Mouse (Mus musculus): ENCODE data around the gene Atp13a1. TPM values are rescaled to one million over a fixed set of nuclear protein-coding genes. Genes with fewer than 3 reads are reported as not detected.

Gene Atp13a1
- total and polyA plus RNA-seq, 3 experiments, result 36.6 to 53.3 (median 51.0) TPM

GRCm38 (mm10) chr8:69749544-69750454 lies 41.2 kb upstream of the Atp13a1 start, which contains the start of gene Zfp963 (continued):
- TF ChIP-seq MXI1 (IDR thresholded peaks at IDR 0.05; ENCODE audit: low read depth, low read length) (peak; percentile 85), CHD2 (IDR thresholded peaks at IDR 0.05; ENCODE audit: low read length) (no peak; the same call in 1 of the 2 replicates), MAFK (IDR thresholded peaks at IDR 0.05; ENCODE audit: insufficient replicate concordance, low read length) (peak; percentile 84; the same call in 1 of the 2 replicates), ZMIZ1 (IDR thresholded peaks at IDR 0.05; ENCODE audit: low read depth, low read length) (peak; percentile 94), MEF2A (IDR thresholded peaks at IDR 0.05; ENCODE audit: borderline replicate concordance, low read depth, low read length) (peak; percentile 61), SIN3A (IDR thresholded peaks at IDR 0.05; ENCODE audit: low read length) (peak; percentile 83), TCF12 (IDR thresholded peaks at IDR 0.05; ENCODE audit: low read depth, low read length) (peak; percentile 59), POLR2AphosphoS2 (IDR thresholded peaks at IDR 0.05; ENCODE audit: low read depth, low read length) (peak; percentile 94)

DNA sequence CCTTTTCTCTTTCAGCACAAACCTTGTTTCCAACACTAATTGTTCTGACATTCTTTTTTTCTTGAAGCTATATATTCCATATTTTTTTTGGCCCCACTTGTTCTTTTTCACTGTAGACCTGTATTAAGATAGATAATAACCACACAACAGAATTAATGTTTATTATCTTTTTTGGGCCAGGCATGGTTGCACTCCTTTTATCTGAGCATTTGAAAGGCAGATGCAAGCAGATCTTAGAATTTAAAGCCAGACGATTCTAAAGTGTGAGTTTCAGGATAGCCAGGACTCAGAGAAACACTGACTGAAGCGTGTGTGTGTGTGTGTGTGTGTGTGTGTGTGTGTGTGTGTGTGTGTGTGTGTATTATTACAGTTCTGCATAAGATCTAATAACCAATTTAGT lies 38.5 kb upstream of the Atp13a1 start:
- no peak overlapping the region for H3K4me2 ChIP-seq (ENCODE audit: insufficient read depth, low read depth, poor library complexity, severe bottlenecking)
- in situ Hi-C loops (cut with MboI; ENCODE audit: low pct_ligation_motif_present, low pct_unique_long_range_greater_than_20kb, low sequenced_read_pairs), result no loop called here

GRCm38 (mm10) chr8:69758316-69758715 lies 32.6 kb upstream of the Atp13a1 start:
- dilution Hi-C loops (cut with MboI; ENCODE audit: extremely low pct_ligation_motif_present, extremely low pct_unique_long_range_greater_than_20kb, low sequenced_read_pairs) (no loop called here), in situ Hi-C loops (cut with MboI; ENCODE audit: low pct_ligation_motif_present, low pct_unique_long_range_greater_than_20kb, low sequenced_read_pairs) (no loop called here)
- Histone ChIP-seq H3K27ac (ENCODE audit: insufficient read depth, low read depth) (no peak overlapping the region), H3K9me3 (replicated peaks; ENCODE audit: low read length) (no peaks in the 10 kb centered on the region), H3K9ac (ENCODE audit: insufficient read depth, low read depth) (no peak overlapping the region), H3K79me2 (replicated peaks; ENCODE audit: control insufficient read depth, extremely low read depth, insufficient read depth, poor library complexity, severe bottlenecking) (no peaks in the 10 kb centered on the region), H3K4me3 (replicated peaks in 1 of 3; ENCODE audit: low read depth in 2 of 3, low read length in 2 of 3, poor library complexity in 1 of 3) (no peak overlapping the region), H3K4me2 (ENCODE audit: insufficient read depth, low read depth, poor library complexity, severe bottlenecking) (no peak overlapping the region), H3K4me1 (ENCODE audit: control insufficient read depth in 1 of 2, insufficient read depth in 2 of 2) (peaks cover 5 to 7% of the 10 kb centered on the region in 2 experiments; a peak in 3 of 4 replicates), H3K36me3 (replicated peaks in 1 of 2; ENCODE audit: control insufficient read depth in 1 of 2, insufficient read depth in 1 of 2, low read length in 1 of 2) (peaks cover 28 to 62% of the 10 kb centered on the region in 2 experiments), H3K27me3 (replicated peaks) (no peaks in the 10 kb centered on the region)
- no peak for DNase-seq (ENCODE audit: extremely low read depth)
- TF ChIP-seq CTCF (conservative IDR thresholded peaks at IDR 0.05 in 1 of 2, IDR thresholded peaks at IDR 0.05 in 1 of 2; ENCODE audit: low read depth in 2 of 2, low read length in 2 of 2) (peak in 1 of 2 experiments; percentile 44; a peak in 2 of 4 replicates), ZKSCAN1 (IDR thresholded peaks at IDR 0.05; ENCODE audit: borderline replicate concordance, low read depth, low read length) (no peak), NELFE (IDR thresholded peaks at IDR 0.05; ENCODE audit: low read depth, low read length) (no peak), ETS1 (conservative IDR thresholded peaks at IDR 0.05; ENCODE audit: low read depth, low read length) (no peak)

More for the DNA sequence above, 38.5 kb upstream of the Atp13a1 start:
- Histone ChIP-seq H3K36me3 (replicated peaks in 1 of 2; ENCODE audit: control insufficient read depth in 1 of 2, insufficient read depth in 1 of 2, low read length in 1 of 2) (peaks cover 8 to 25% of the 10 kb centered on the region in 2 experiments), H3K27me3 (replicated peaks) (no peaks in the 10 kb centered on the region), H3K79me2 (replicated peaks; ENCODE audit: control insufficient read depth, extremely low read depth, insufficient read depth, poor library complexity, severe bottlenecking) (no peaks in the 10 kb centered on the region; the same call in 1 of the 2 replicates), H3K9ac (ENCODE audit: insufficient read depth, low read depth) (no peak overlapping the region), H3K4me1 (ENCODE audit: control insufficient read depth in 1 of 2, insufficient read depth in 2 of 2) (peaks cover 0 to 17% of the 10 kb centered on the region in 2 experiments; a peak in 2 of 4 replicates), H3K27ac (ENCODE audit: insufficient read depth, low read depth) (no peak overlapping the region), H3K9me3 (replicated peaks; ENCODE audit: low read length) (no peaks in the 10 kb centered on the region), H3K4me3 (replicated peaks in 1 of 3; ENCODE audit: low read depth in 2 of 3, low read length in 2 of 3, poor library complexity in 1 of 3) (no peak overlapping the region)
- no peak for TF ChIP-seq JUND (conservative IDR thresholded peaks at IDR 0.05; ENCODE audit: low read depth, low read length)
- no peak for TF ChIP-seq RCOR1 (conservative IDR thresholded peaks at IDR 0.05; ENCODE audit: low read depth, low read length)
- no peak for TF ChIP-seq E2F4 (IDR thresholded peaks at IDR 0.05; ENCODE audit: insufficient replicate concordance, low read depth, low read length)
- TF ChIP-seq MEF2A (IDR thresholded peaks at IDR 0.05; ENCODE audit: borderline replicate concordance, low read depth, low read length), result no peak
- TF ChIP-seq GABPA (IDR thresholded peaks at IDR 0.05; ENCODE audit: insufficient replicate concordance, low read depth, low read length), result no peak
- TF ChIP-seq ELF1 (IDR thresholded peaks at IDR 0.05; ENCODE audit: low read depth, low read length), result no peak
- TF ChIP-seq MXI1 (IDR thresholded peaks at IDR 0.05; ENCODE audit: low read depth, low read length), result no peak
- no peak for TF ChIP-seq MYC (IDR thresholded peaks at IDR 0.05; ENCODE audit: low read depth, low read length)
- no peak for TF ChIP-seq USF2 (conservative IDR thresholded peaks at IDR 0.05; ENCODE audit: low read depth, low read length)
- TF ChIP-seq JUN (IDR thresholded peaks at IDR 0.05; ENCODE audit: insufficient read depth, low read depth, low read length), result no peak
- TF ChIP-seq KAT2A (IDR thresholded peaks at IDR 0.05; ENCODE audit: insufficient replicate concordance, low read length), result no peak
- no peak for TF ChIP-seq CHD2 (IDR thresholded peaks at IDR 0.05; ENCODE audit: low read length)
- TF ChIP-seq CHD1 (IDR thresholded peaks at IDR 0.05; ENCODE audit: low read depth, low read length), result no peak
- no peak for TF ChIP-seq NELFE (IDR thresholded peaks at IDR 0.05; ENCODE audit: low read depth, low read length)
- no peak for TF ChIP-seq UBTF (IDR thresholded peaks at IDR 0.05; ENCODE audit: low read depth, low read length)
- no peak for TF ChIP-seq EP300 (IDR thresholded peaks at IDR 0.05; ENCODE audit: low read length)
- no peak for DNase-seq (ENCODE audit: extremely low read depth)
- dilution Hi-C loops (cut with MboI; ENCODE audit: extremely low pct_ligation_motif_present, extremely low pct_unique_long_range_greater_than_20kb, low sequenced_read_pairs), result no loop called here

Data from CH12.LX (cell line).